Mouse (Mus musculus): Measurements from ENCODE around the gene Armcx2.
"Not testable (repeated sequence)": the region's sequence is repeated elsewhere in the genome, so short reads cannot be mapped to it uniquely, and the experiment has no call there.

The Armcx2 gene

GRCm38 (mm10) chrX:134808755-134809224, at the start of gene Armcx2:
Armcx2 (minus strand) TSS chrX:134809221.
- DNase-seq = peak; percentile 71

GRCm38 (mm10) chrX:134849662-134850061, 40.6 kb upstream of the Armcx2 start:
- no peak for DNase-seq

GRCm38 (mm10) chrX:134844424-134844823, 35.4 kb upstream of the Armcx2 start:
- no peak for DNase-seq

- DNase-seq = no peak
Measured at GRCm38 (mm10) chrX:134830508-134830907, 21.5 kb upstream of the Armcx2 start.

GRCm38 (mm10) chrX:134807833-134808754, 927 bp downstream of the Armcx2 start:
- DNase-seq = peak; percentile 27

GRCm38 (mm10) chrX:134787728-134788127, 21.3 kb downstream of the Armcx2 start:
- DNase-seq = no peak

GRCm38 (mm10) chrX:134763428-134764198, 45.4 kb downstream of the Armcx2 start:
- DNase-seq = not testable (repeated sequence)

- DNase-seq = peak; percentile 31
Measured at GRCm38 (mm10) chrX:134757293-134757995, 51.6 kb downstream of the Armcx2 start.

GRCm38 (mm10) chrX:134756434-134757292, 52.4 kb downstream of the Armcx2 start, which contains the start of gene Armcx3:
Armcx3 (plus strand) TSS chrX:134756595.
- DNase-seq = peak; percentile 59
